Mouse (Mus musculus) heart, embryonic 16.5 days (tissue): Measurements from ENCODE around the gene Lad1. TPM values are rescaled to one million over a fixed set of nuclear protein-coding genes. Genes with fewer than 3 reads are reported as not detected.
A peak's percentile ranks its signal among the peaks of the same experiment; 100 is the strongest.

Source experiments
- ATAC-seq: fragments of 200-750 bp; cut with Nextera tagmentation; replicated peaks from 2 replicates; pipeline ENCODE4 v1.8.0; 2017; ENCODE audit warnings: moderate number of reproducible peaks; ENCODE audit not compliant: insufficient read depth, low FRiP score; ENCODE audit errors: extremely low read depth
- H3K27ac ChIP-seq: fragments of 300-500 bp; sonication (generic); 2 replicates; pipeline ENCODE4 v1.5.1; 2014; ENCODE audit warnings: mild to moderate bottlenecking, low read length, control low read depth, moderate library complexity
- H3K27me3 ChIP-seq: fragments of 300-500 bp; sonication (generic); 2 replicates; pipeline ENCODE4 v1.6.1; 2014; ENCODE audit warnings: low read length, mixed read lengths; ENCODE audit not compliant: control insufficient read depth, insufficient read depth
- H3K36me3 ChIP-seq: fragments of 300-500 bp; sonication (generic); 2 replicates; pipeline ENCODE4 v1.6.1; 2014; ENCODE audit not compliant: control insufficient read depth, insufficient read depth
- H3K4me1 ChIP-seq: fragments of 300-500 bp; sonication (generic); 2 replicates; pipeline ENCODE4 v1.6.1; 2014; ENCODE audit warnings: low read length, mixed read lengths; ENCODE audit not compliant: control insufficient read depth, insufficient read depth
- H3K4me2 ChIP-seq: fragments of 300-500 bp; sonication (generic); 2 replicates; pipeline ENCODE4 v1.6.1; 2014; ENCODE audit warnings: low read depth, mild to moderate bottlenecking, control low read depth, low read length
- H3K4me3 ChIP-seq: fragments of 300-500 bp; sonication (generic); 2 replicates; pipeline ENCODE4 v1.5.1; 2014; ENCODE audit warnings: mild to moderate bottlenecking, control low read depth, low read length
- H3K9ac ChIP-seq: fragments of 300-500 bp; sonication (generic); 2 replicates; pipeline ENCODE4 v1.6.1; 2014; ENCODE audit warnings: low read length, control low read depth
- H3K9me3 ChIP-seq: fragments of 300-500 bp; sonication (generic); replicated peaks from 2 replicates; pipeline ENCODE4 v1.6.1; 2016; ENCODE audit warnings: low read length; ENCODE audit not compliant: control insufficient read depth
- WGBS: fragments of 180-500 bp; shearing (Covaris S2); extraction: QIAGEN DNeasy Blood & Tissue Kit; methylation state at CpG from one replicate; pipeline ENCODE4 v1.1.7; 2014; 5-methylcytosine and 5-hydroxymethylcytosine counted together
- polyA plus RNA-seq: library from polyadenylated mRNA; unstranded; fragments of >200 nt; fragmentation: Nextera tagmentation; extraction: Ambion mirVana; gene quantifications from 2 replicates; pipeline ENCODE4 v1.2.1, GENCODE M21; 2015

Lad1 gene
- polyA plus RNA-seq, 1 experiment from 2014 or later, result 5.9 TPM

DNA sequence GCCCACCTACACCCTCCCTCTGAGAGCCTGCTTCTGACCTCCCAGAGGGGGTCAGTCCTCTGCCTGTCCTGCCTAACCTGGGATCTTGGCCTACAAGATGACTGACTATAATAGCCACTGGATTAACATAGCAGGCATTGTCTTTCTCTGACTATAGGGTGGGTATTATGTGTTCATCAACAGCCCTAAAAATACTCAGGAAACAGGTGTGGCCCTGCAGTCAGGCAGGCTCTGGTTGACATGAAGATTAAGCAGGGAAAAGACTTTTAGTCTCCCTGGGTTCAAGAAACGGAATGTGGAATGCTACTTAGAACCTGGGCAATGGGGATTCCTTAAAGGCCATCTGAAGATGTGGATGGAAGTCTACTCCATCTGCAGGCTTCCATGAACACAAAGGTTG is 19.9 kb upstream of the Lad1 start:
- peak overlapping the region; percentile 59 for H3K9ac ChIP-seq
- no peaks in the 10 kb centered on the region for H3K9me3 ChIP-seq
- WGBS, result 50% methylated on average over 1 of the region's 1 CpGs
- H3K36me3 ChIP-seq, result peaks cover 6% of the 10 kb centered on the region
- peak overlapping the region; percentile 100 for H3K27ac ChIP-seq
- no peak overlapping the region; the same call in 1 of the 2 replicates for H3K4me3 ChIP-seq
- no peak for ATAC-seq
- H3K4me2 ChIP-seq, result peak overlapping the region; percentile 85
- no peaks in the 10 kb centered on the region for H3K27me3 ChIP-seq
- H3K4me1 ChIP-seq, result peaks cover 66% of the 10 kb centered on the region

DNA sequence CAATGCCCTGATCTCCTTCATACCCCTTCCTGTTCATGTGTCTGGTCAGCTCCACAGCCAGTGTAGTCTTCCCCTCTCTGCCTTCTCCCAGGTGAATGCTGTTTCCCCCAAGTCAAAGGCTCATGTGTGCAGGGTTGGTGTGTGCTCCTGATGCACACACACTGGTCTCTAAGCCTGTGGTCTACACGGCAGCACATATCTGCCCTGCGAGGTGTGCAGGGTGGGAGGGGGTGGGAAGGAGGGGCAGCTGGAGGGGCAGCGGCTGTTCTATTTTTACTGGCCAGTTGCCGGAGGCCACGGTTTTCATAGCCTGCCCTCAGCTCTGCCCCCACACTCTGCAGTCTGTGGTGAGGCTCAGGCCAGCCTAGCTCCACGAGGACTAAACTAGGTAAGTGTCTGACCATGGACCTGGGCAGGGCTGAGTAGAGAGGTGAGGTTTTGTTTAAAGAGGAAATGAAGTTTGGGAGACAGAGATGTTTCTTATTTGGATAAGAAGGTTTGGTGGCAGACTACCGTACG is 19.2 kb upstream of the Lad1 start:
- H3K4me2 ChIP-seq, result peak overlapping the region; percentile 85
- H3K9ac ChIP-seq, result peak overlapping the region; percentile 84
- peak overlapping the region; percentile 100 for H3K27ac ChIP-seq
- H3K4me1 ChIP-seq, result peaks cover 65% of the 10 kb centered on the region
- peak; percentile 16 for ATAC-seq
- no peaks in the 10 kb centered on the region for H3K9me3 ChIP-seq
- WGBS, result 19% methylated on average over 8 of the region's 8 CpGs
- H3K36me3 ChIP-seq, result peaks cover 6% of the 10 kb centered on the region
- peak overlapping the region; percentile 61 for H3K4me3 ChIP-seq
- H3K27me3 ChIP-seq, result no peaks in the 10 kb centered on the region

DNA sequence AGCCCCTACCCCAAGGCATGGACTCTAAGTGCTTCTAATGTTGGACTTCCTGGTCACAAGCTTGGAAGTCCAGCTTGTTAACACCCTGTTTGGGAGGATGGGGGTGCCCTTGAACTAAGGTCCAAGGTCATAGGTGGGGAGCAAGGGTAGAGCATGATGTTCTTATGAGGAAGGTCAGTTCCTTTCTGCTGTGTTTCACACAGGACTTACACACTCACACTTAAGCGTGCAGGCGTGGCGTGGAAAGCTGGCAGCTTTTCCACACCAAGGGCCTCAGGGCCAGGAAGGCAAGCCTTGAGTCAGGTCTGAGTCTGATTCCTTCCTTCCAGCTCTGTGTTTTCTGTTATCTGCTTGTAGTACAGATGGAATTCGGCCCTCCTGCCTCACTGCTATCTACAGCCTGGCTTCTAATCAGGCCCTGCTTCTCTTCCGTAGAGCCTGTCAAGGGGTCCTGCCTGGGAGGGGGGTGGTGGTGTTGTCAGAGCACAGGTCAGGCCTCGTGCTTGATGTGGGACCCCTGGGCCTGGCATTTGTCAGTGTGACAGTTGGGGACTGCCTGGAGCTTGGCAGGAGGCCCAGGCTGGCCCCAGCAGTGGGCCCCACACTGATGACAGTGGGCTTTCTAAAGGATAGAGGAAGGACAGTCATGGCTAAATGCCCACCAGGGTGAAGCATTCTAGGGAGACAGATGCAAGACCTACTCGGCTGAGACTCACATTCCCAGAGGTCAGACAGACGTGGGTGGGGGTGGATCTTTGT is 18.0 kb upstream of the Lad1 start:
- Histone ChIP-seq H3K27me3 (no peaks in the 10 kb centered on the region), H3K9me3 (no peaks in the 10 kb centered on the region), H3K4me1 (peaks cover 65% of the 10 kb centered on the region)

DNA sequence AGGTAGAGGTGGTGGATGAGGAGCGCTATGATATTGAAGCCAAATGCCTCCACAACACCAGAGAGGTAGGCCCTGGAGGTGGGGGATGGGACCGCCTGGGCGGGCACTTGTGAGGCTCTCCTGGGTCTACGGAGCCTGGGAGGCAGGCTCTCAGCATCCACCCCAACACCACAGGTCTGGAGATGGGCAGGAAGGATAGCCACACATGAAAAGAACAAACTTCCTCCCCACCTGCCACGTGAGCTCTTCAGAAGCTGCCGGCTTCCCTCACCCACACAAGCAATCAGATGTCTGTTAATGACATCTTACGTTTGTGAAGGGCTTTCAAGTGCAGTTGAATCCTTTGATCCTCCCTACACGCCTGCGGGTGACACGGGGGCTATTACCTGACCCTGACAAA is 10.9 kb upstream of the Lad1 start:
- H3K27ac ChIP-seq, result peak overlapping the region; percentile 44; the same call in 1 of the 2 replicates
- 39% methylated on average over 10 of the region's 10 CpGs for WGBS
- no peak overlapping the region for H3K4me3 ChIP-seq
- no peaks in the 10 kb centered on the region for H3K9me3 ChIP-seq
- 0 out of 2 replicates have a peak overlapping the region, but pooled peaks have one; percentile 1 for H3K9ac ChIP-seq
- H3K4me1 ChIP-seq, result peaks cover 58% of the 10 kb centered on the region
- no peak for ATAC-seq
- H3K27me3 ChIP-seq, result no peaks in the 10 kb centered on the region
- no peak overlapping the region for H3K4me2 ChIP-seq
- peaks cover 34% of the 10 kb centered on the region for H3K36me3 ChIP-seq

More for the DNA sequence above, 18.0 kb upstream of the Lad1 start:
- ATAC-seq, result peak; percentile 90
- Histone ChIP-seq H3K9ac (peak overlapping the region; percentile 85), H3K36me3 (peaks cover 14% of the 10 kb centered on the region), H3K4me3 (peak overlapping the region; percentile 61), H3K27ac (peak overlapping the region; percentile 100), H3K4me2 (peak overlapping the region; percentile 85)
- 12% methylated on average over 8 of the region's 8 CpGs for WGBS

DNA sequence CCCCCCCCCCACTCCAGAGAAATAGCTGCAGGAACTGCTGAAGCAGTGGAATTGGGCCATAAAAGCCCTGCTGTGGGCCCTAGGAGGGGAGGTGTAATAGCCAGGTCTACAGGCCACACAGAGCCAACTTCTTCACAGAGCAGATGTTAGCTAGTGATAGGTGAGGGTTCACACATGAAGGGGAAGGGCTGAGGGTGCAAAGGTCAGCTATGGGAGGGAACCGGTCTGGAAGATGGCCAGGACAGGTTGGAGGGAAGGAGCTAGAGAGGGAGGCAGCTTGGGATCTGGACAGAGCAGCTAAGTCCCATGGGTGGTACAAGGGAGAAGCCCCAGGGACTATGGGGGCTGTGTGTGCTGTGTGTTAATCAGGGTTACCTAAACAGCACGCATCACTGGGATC is 8.2 kb upstream of the Lad1 start:
- Histone ChIP-seq H3K9ac (no peak overlapping the region), H3K27me3 (no peaks in the 10 kb centered on the region), H3K27ac (no peak overlapping the region), H3K4me3 (no peak overlapping the region), H3K4me1 (peaks cover 45% of the 10 kb centered on the region), H3K9me3 (no peaks in the 10 kb centered on the region), H3K36me3 (peaks cover 25% of the 10 kb centered on the region), H3K4me2 (no peak overlapping the region)
- 54% methylated on average over 2 of the region's 2 CpGs for WGBS
- ATAC-seq, result no peak

DNA sequence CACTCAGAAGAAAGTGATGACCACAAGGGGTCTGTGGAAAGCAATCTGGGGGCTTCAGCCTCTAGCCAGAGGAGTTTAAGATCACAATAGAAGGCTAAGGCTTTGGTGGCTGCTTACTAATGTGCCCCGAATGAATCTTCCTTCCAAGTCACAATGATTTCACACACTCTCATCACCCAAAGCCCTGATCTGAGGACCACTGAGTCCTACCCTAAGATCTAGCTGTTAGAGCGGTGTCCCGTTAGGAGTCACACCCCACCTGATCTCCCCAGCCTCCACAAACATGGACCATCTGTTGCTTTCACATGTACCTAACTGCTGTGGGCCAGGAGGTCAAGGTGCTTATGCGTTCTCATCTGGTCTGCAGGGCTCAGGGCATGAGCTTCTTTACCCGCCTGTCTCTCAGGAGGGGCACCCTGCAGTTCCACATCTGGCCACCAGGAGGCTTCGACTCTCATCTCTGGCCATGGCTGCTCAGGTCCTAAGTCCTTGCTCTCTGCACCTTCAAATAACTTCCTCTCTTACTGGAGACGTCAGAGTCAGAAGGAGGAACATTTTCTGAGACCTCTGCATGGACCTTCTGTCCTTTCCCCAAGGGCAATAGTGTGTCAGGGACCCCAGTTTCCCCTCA is 7.3 kb upstream of the Lad1 start:
- WGBS, result 31% methylated on average over 7 of the region's 7 CpGs
- H3K9me3 ChIP-seq, result no peaks in the 10 kb centered on the region
- peak overlapping the region; percentile 26; the same call in 1 of the 2 replicates for H3K9ac ChIP-seq
- H3K4me2 ChIP-seq, result no peak overlapping the region
- no peaks in the 10 kb centered on the region for H3K27me3 ChIP-seq
- H3K4me1 ChIP-seq, result peaks cover 42% of the 10 kb centered on the region
- ATAC-seq, result peak; percentile 26; the same call in 1 of the 2 replicates
- no peak overlapping the region for H3K4me3 ChIP-seq
- H3K27ac ChIP-seq, result peak overlapping the region; percentile 89
- peaks cover 23% of the 10 kb centered on the region for H3K36me3 ChIP-seq

DNA sequence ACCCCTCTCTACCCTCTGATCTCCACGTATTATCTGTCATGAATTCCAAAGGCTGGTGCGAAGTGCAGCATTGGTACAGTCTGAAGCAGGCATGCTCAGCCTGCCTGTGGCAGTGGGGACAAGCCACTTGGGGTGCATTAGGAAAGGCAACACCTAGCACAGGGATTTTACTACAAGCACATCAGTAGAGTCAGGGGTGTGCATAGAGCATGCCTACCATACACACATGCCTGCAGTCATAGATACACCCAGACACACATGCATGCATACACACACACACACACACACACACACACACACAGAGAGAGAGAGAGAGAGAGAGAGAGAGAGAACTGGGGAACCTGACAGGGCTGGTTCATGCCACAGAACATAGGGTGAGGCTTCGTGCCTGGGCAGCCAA is 6.2 kb upstream of the Lad1 start:
- no peaks in the 10 kb centered on the region for H3K9me3 ChIP-seq
- H3K4me1 ChIP-seq, result peaks cover 32% of the 10 kb centered on the region
- no peak for ATAC-seq
- H3K9ac ChIP-seq, result peak overlapping the region; percentile 57
- H3K27ac ChIP-seq, result peak overlapping the region; percentile 89
- H3K27me3 ChIP-seq, result no peaks in the 10 kb centered on the region
- H3K4me2 ChIP-seq, result no peak overlapping the region
- peaks cover 21% of the 10 kb centered on the region for H3K36me3 ChIP-seq
- no peak overlapping the region for H3K4me3 ChIP-seq
- WGBS, result 32% methylated on average over 3 of the region's 3 CpGs

DNA sequence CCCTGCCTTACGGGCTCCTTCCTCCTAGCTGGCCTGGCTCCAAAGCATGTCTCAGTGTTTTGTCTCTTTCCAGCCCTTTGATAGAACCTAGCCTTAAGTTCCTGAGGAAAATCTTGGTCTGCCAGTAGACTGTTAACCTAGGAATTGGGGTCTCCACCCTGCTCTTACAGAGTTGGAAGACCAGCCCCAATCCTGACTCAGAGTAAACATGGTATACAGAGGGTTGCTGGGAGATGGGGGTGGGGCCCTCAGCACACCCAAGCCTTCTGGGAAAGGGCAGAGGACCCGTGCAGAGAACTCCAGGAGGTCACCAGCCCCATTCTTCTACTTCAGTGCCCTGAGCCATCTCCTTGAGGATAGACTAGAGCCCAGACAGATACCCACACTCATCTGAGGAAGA is 5.8 kb upstream of the Lad1 start:
- peaks cover 21% of the 10 kb centered on the region for H3K36me3 ChIP-seq
- ATAC-seq, result peak; percentile 25
- H3K9me3 ChIP-seq, result no peaks in the 10 kb centered on the region
- peak overlapping the region; percentile 57 for H3K9ac ChIP-seq
- no peak overlapping the region for H3K4me3 ChIP-seq
- H3K27me3 ChIP-seq, result 0 out of 2 replicates have a peak, but pooled peaks cover under 1% of the 10 kb centered on the region
- H3K4me1 ChIP-seq, result peaks cover 29% of the 10 kb centered on the region
- H3K27ac ChIP-seq, result peak overlapping the region; percentile 89
- WGBS, result 14% methylated on average over 2 of the region's 2 CpGs
- H3K4me2 ChIP-seq, result peak overlapping the region; percentile 14; the same call in 1 of the 2 replicates

DNA sequence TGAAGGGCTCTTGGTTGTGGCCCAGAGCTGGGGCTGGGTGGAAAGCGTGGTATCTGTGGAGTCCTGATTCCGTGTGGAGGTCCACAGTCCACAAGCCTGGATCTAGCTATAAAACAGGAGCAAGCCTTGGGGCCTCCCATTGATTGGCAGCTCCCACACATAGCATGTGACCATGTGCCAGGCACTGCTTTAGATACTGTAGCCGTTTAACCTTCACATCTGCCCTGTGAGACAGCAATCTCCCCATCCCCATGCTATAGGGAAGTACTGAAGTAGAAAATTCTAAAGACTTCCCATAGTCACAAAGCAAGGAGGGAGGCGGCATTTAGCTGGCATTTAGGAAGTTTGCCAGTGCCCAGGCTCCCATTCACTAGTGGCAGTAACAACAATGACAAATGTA is 5.3 kb upstream of the Lad1 start:
- Histone ChIP-seq H3K4me3 (no peak overlapping the region), H3K27ac (peak overlapping the region; percentile 89), H3K4me2 (peak overlapping the region; percentile 14; the same call in 1 of the 2 replicates), H3K36me3 (peaks cover 16% of the 10 kb centered on the region), H3K27me3 (peaks cover 5% of the 10 kb centered on the region), H3K9ac (peak overlapping the region; percentile 57), H3K9me3 (no peaks in the 10 kb centered on the region), H3K4me1 (peaks cover 27% of the 10 kb centered on the region)
- peak; percentile 33 for ATAC-seq
- 48% methylated on average over 4 of the region's 4 CpGs for WGBS
